In the genomic region with DNA sequence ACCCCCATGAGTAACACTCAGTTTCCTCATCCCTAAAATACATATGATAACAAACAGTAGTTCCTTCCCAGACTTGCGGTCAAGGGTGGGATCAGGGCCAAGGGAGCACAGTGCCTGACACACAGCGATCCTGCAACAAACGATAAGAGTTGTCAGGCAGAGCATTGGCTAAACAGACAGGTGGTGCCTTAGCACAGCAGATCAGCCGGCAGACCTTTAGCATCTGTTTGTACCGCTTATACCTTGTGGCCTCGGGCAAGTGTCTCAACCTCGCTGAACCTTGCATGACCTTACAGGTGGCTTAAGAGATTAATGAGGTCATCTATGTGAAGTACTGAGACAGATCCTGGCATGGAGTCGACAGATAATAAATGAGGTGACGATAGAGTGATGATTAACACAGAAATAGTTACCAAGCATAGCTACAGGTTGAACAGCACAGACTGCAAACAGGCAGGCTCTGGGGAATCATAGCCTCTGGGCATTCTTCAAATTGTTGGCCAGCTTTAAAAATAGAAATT, we compare ENCODE assay signal across 13 mouse cellular contexts. TPM values are rescaled to one million over a fixed set of nuclear protein-coding genes. Genes with fewer than 3 reads are reported as not detected.
DNase-seq lines count a peak whose midpoint lies in the region; ATAC-seq and TF ChIP-seq lines count a peak whose summit lies in the region.
"Had no signal": no experiment of that assay in that cellular context is flagged by ENCODE, and none has a peak within 500 bp of the region (broad histone marks: within the 10 kb centered on the region; RNA-seq: fewer than 3 reads in every experiment).

No protein-coding gene starts in this region.

- TF ChIP-seq CTCF in MEL (IDR thresholded peaks at IDR 0.05 in 2 of 3, conservative IDR thresholded peaks at IDR 0.05 in 1 of 3; ENCODE audit: control insufficient read depth in 1 of 3, insufficient read depth in 1 of 3, low read depth in 2 of 3, low read length in 3 of 3, poor library complexity in 1 of 3, severe bottlenecking in 1 of 3) = no peak
- TF ChIP-seq CTCF in heart, postnatal 0 days (IDR thresholded peaks at IDR 0.05; ENCODE audit: low read depth) = 0 out of 2 replicates have a peak, but pooled peaks have one; percentile 5
- TF ChIP-seq CTCF in left cerebral cortex, adult 2 months (IDR thresholded peaks at IDR 0.05) = no peak

- 8% methylated on average over 9 of the region's 9 CpGs for WGBS in heart, postnatal 0 days

- peak overlapping the region; percentile 29 for H3K27ac ChIP-seq in MEL (ENCODE audit: control insufficient read depth, low read depth, low read length)
- H3K27ac ChIP-seq in heart, postnatal 0 days (ENCODE audit: low read depth) = peak overlapping the region; percentile 43
- H3K27ac ChIP-seq in left cerebral cortex, adult 2 months = no peak overlapping the region
- H3K27ac ChIP-seq: neural tube, embryonic 12.5 days had no signal

- intact Hi-C loops in left cerebral cortex, adult 2 months (cut with DNase I) = no loop called here

- no peak overlapping the region for H3K4me3 ChIP-seq in MEL (ENCODE audit: control insufficient read depth in 1 of 2, insufficient read depth in 1 of 2, low read depth in 2 of 2, low read length in 2 of 2)
- H3K4me3 ChIP-seq in heart, postnatal 0 days (ENCODE audit: low read depth, low read length) = no peak overlapping the region
- no peak overlapping the region for H3K4me3 ChIP-seq in left cerebral cortex, adult 2 months
- H3K4me3 ChIP-seq: neural tube, embryonic 12.5 days had no signal

- DNase-seq in adrenal gland, adult 2 months = peak; percentile 23
- DNase-seq in adrenal gland, postnatal 14 days = no peak
- DNase-seq in MEL (ENCODE audit: low read depth, low spot score) = peak; percentile 98
- DNase-seq in heart, postnatal 0 days (ENCODE audit: low spot score) = peak; percentile 60
- DNase-seq in right cerebral cortex, postnatal 14 days = no peak
- no peak for DNase-seq in layer of hippocampus, adult 8-10 months (ENCODE audit: low spot score in 2 of 2)
- DNase-seq in left cerebral cortex, adult 2 months (ENCODE audit: extremely low spot score in 1 of 2, low spot score in 2 of 2) = no peak
- DNase-seq: gastrocnemius, postnatal 14 days; kidney, postnatal 25 days; lung, adult 2 months; thymus, adult 2 months had no signal

- H3K4me2 ChIP-seq in heart, postnatal 0 days (ENCODE audit: low read depth, low read length) = no peak overlapping the region
- H3K4me2 ChIP-seq: neural tube, embryonic 12.5 days had no signal

- H3K36me3 ChIP-seq in MEL (ENCODE audit: control insufficient read depth in 1 of 2, insufficient read depth in 2 of 2, low read length in 2 of 2) = peaks cover 0 to 33% of the 10 kb centered on the region in 2 experiments; a peak in 2 of 4 replicates
- no peaks in the 10 kb centered on the region for H3K36me3 ChIP-seq in heart, postnatal 0 days (replicated peaks; ENCODE audit: control insufficient read depth, insufficient read depth, low read length)
- H3K36me3 ChIP-seq: neural tube, embryonic 12.5 days had no signal

- no peak for TF ChIP-seq RAD21 in MEL (IDR thresholded peaks at IDR 0.05; ENCODE audit: low read depth, low read length)

- no peaks in the 10 kb centered on the region; the same call in 1 of the 2 replicates for H3K79me2 ChIP-seq in MEL (ENCODE audit: control insufficient read depth, insufficient read depth, low read length, poor library complexity)

- no peak overlapping the region for H3K9ac ChIP-seq in MEL (ENCODE audit: control insufficient read depth, low read depth, low read length, poor library complexity, severe bottlenecking)
- H3K9ac ChIP-seq in heart, postnatal 0 days (replicated peaks; ENCODE audit: low read depth, low read length) = no peak overlapping the region
- H3K9ac ChIP-seq: neural tube, embryonic 12.5 days had no signal

- peaks cover 10 to 41% of the 10 kb centered on the region in 2 experiments; a peak in 3 of 4 replicates for H3K4me1 ChIP-seq in MEL (ENCODE audit: control insufficient read depth in 1 of 2, insufficient read depth in 2 of 2, low read length in 2 of 2)
- H3K4me1 ChIP-seq in heart, postnatal 0 days (ENCODE audit: control insufficient read depth, insufficient read depth) = peaks cover 6% of the 10 kb centered on the region; the same call in 1 of the 2 replicates
- H3K4me1 ChIP-seq: neural tube, embryonic 12.5 days had no signal

- no peaks in the 10 kb centered on the region for H3K9me3 ChIP-seq in MEL (replicated peaks; ENCODE audit: insufficient read depth, low read length)
- no peaks in the 10 kb centered on the region for H3K9me3 ChIP-seq in heart, postnatal 0 days (replicated peaks; ENCODE audit: control insufficient read depth, low read length)
- H3K9me3 ChIP-seq: neural tube, embryonic 12.5 days had no signal

- ATAC-seq in heart, postnatal 0 days (ENCODE audit: insufficient read depth, low read depth) = peak; percentile 83
- ATAC-seq in megakaryocyte progenitor cell, adult 5-6 weeks (replicated peaks; ENCODE audit: poor library complexity) = peak; percentile 95

- no peak for TF ChIP-seq POLR2A in MEL (IDR thresholded peaks at IDR 0.05; ENCODE audit: control insufficient read depth in 1 of 2, insufficient read depth in 1 of 2, low read depth in 1 of 2, low read length in 2 of 2, poor library complexity in 1 of 2)

- no peaks in the 10 kb centered on the region for H3K27me3 ChIP-seq in MEL (ENCODE audit: control insufficient read depth in 1 of 2, insufficient read depth in 2 of 2, low read length in 2 of 2)
- H3K27me3 ChIP-seq in heart, postnatal 0 days (ENCODE audit: control insufficient read depth, insufficient read depth, low read length) = no peaks in the 10 kb centered on the region
- H3K27me3 ChIP-seq: neural tube, embryonic 12.5 days had no signal

- peak; percentile 86 to 96 for TF ChIP-seq EP300 in MEL (IDR thresholded peaks at IDR 0.05; ENCODE audit: low read depth in 1 of 2, low read length in 2 of 2)
- 0 out of 2 replicates have a peak, but pooled peaks have one; percentile 55 for TF ChIP-seq EP300 in heart, postnatal 0 days (IDR thresholded peaks at IDR 0.05; ENCODE audit: low read depth)

TF ChIP-seq in MEL, 35 proteins besides CTCF, POLR2A, EP300 and RAD21 (continues in another document):
- peak; percentile 99 for TF ChIP-seq ETS1 (IDR thresholded peaks at IDR 0.05; ENCODE audit: low read depth, low read length)
- TF ChIP-seq TCF12 (IDR thresholded peaks at IDR 0.05; ENCODE audit: low read depth, low read length) = peak; percentile 99
- TF ChIP-seq ZMIZ1 (IDR thresholded peaks at IDR 0.05; ENCODE audit: low read depth, low read length) = no peak
- TF ChIP-seq TBP (IDR thresholded peaks at IDR 0.05; ENCODE audit: low read depth, low read length) = peak; percentile 34; the same call in 1 of the 2 replicates
- TF ChIP-seq MAX (IDR thresholded peaks at IDR 0.05; ENCODE audit: low read length) = no peak
- TF ChIP-seq ZNF384 (IDR thresholded peaks at IDR 0.05; ENCODE audit: low read depth, low read length) = 0 out of 2 replicates have a peak, but pooled peaks have one; percentile 55
- TF ChIP-seq RCOR1 (IDR thresholded peaks at IDR 0.05; ENCODE audit: low read depth, low read length) = peak; percentile 86
- TF ChIP-seq JUND (IDR thresholded peaks at IDR 0.05; ENCODE audit: low read depth, low read length) = 0 out of 2 replicates have a peak, but pooled peaks have one; percentile 62
- TF ChIP-seq MYC (IDR thresholded peaks at IDR 0.05; ENCODE audit: low read depth, low read length) = no peak
- peak; percentile 86 for TF ChIP-seq SIN3A (IDR thresholded peaks at IDR 0.05; ENCODE audit: low read length)
- TF ChIP-seq USF2 (IDR thresholded peaks at IDR 0.05; ENCODE audit: borderline replicate concordance in 1 of 2, insufficient read depth in 1 of 2, low read depth in 1 of 2, low read length in 2 of 2) = no peak
- TF ChIP-seq MEF2A (IDR thresholded peaks at IDR 0.05; ENCODE audit: extremely low read depth, insufficient replicate concordance, low read depth, low read length, poor library complexity, severe bottlenecking) = peak; percentile 80
- peak; percentile 67; the same call in 1 of the 2 replicates for TF ChIP-seq MYB (IDR thresholded peaks at IDR 0.05; ENCODE audit: low read depth, low read length)
- TF ChIP-seq POLR2AphosphoS5 (IDR thresholded peaks at IDR 0.05; ENCODE audit: borderline replicate concordance, low read depth, low read length) = no peak
- peak; percentile 76; the same call in 1 of the 2 replicates for TF ChIP-seq BHLHE40 (IDR thresholded peaks at IDR 0.05; ENCODE audit: borderline replicate concordance, low read depth, low read length)
- TF ChIP-seq E2F4 (IDR thresholded peaks at IDR 0.05; ENCODE audit: borderline replicate concordance, low read depth, low read length) = no peak

RNA-seq across cellular contexts. Expression of a gene that starts 5.8 kb away (rescaled TPM):
- total RNA-seq in adrenal gland, adult 2 months (2021) = 10 to 100 TPM; 47.0 to 79.3 TPM
- 8.9 and 12.5 TPM in 2 replicates for polyA plus RNA-seq in adrenal gland, adult 2 months (2012; rRNA removed)
- total RNA-seq in adrenal gland, postnatal 14 days (2021) = 40.3 and 46.2 TPM in 2 replicates
- total RNA-seq in MEL (2012; rRNA removed) = 5.6 and 7.2 TPM in 2 replicates
- 10 to 100 TPM; 28.7 to 79.5 TPM for polyA plus RNA-seq in MEL (2012; ENCODE audit: insufficient read depth in 1 of 2, insufficient read length in 2 of 2, low read depth in 1 of 2, low replicate concordance in 2 of 2, missing spikeins in 1 of 2)
- 4.4 and 9.5 TPM in 2 replicates for total RNA-seq in heart, postnatal 0 days (2014; rRNA removed; ENCODE audit: low replicate concordance)
- 9.3 and 10.0 TPM in 2 replicates for polyA plus RNA-seq in heart, postnatal 0 days (2015; fragmentation: Nextera tagmentation; extraction: Ambion mirVana)
- total RNA-seq in megakaryocyte progenitor cell, adult 5-6 weeks (2015) = 28.4 and 34.7 TPM in 2 replicates
- total RNA-seq in megakaryocyte progenitor cell, adult 5-6 weeks (2017) = 8.9 and 10.1 TPM in 2 replicates
- 10 to 100 TPM in 3 of 4 experiments, 1 to 10 TPM in 1; 9.0 to 14.0 (median 12.6) TPM for total RNA-seq in layer of hippocampus, adult 8-10 months (2022)
- 1 to 10 TPM; 9.1 to 9.8 TPM for total RNA-seq in left cerebral cortex, adult 2 months (2021)

RNA-seq across cellular contexts. Expression of a gene that starts 35.6 kb away (rescaled TPM):
- total RNA-seq in adrenal gland, adult 2 months (2021) = 1 to 10 TPM; 7.1 to 7.9 TPM
- 1.5 and 2.2 TPM in 2 replicates for polyA plus RNA-seq in adrenal gland, adult 2 months (2012; rRNA removed)
- 7.8 and 10.7 TPM in 2 replicates for total RNA-seq in adrenal gland, postnatal 14 days (2021)
- total RNA-seq in MEL (2012; rRNA removed) = 26.8 and 32.9 TPM in 2 replicates
- polyA plus RNA-seq in MEL (2012; ENCODE audit: insufficient read depth in 1 of 2, insufficient read length in 2 of 2, low read depth in 1 of 2, low replicate concordance in 2 of 2, missing spikeins in 1 of 2) = 10 to 100 TPM in 1 of 2 experiments, not detected in 1; 13.4 TPM
- total RNA-seq in heart, postnatal 0 days (2014; rRNA removed; ENCODE audit: low replicate concordance) = 6.6 TPM in 2 replicates
- 10.2 TPM in 2 replicates for polyA plus RNA-seq in heart, postnatal 0 days (2015; fragmentation: Nextera tagmentation; extraction: Ambion mirVana)
- 11.1 and 18.4 TPM in 2 replicates for total RNA-seq in megakaryocyte progenitor cell, adult 5-6 weeks (2015)
- total RNA-seq in megakaryocyte progenitor cell, adult 5-6 weeks (2017) = 10.9 and 16.9 TPM in 2 replicates
- total RNA-seq in layer of hippocampus, adult 8-10 months (2022) = 10 to 100 TPM in 1 of 4 experiments, 1 to 10 TPM in 3; 8.3 to 10.3 (median 9.2) TPM
- 10 to 100 TPM in 1 of 2 experiments, 1 to 10 TPM in 1; 8.8 to 10.1 TPM for total RNA-seq in left cerebral cortex, adult 2 months (2021)

Comparison
In these comparisons a context has a peak if more than half of its experiments do, and no peak if none do; other contexts are left out.
1. DNase-seq: peak in adrenal gland, adult 2 months (single experiment), MEL (single experiment) and heart, postnatal 0 days (single experiment); none in adrenal gland, postnatal 14 days (single experiment), right cerebral cortex, postnatal 14 days (single experiment), layer of hippocampus, adult 8-10 months (0 of 2) and left cerebral cortex, adult 2 months (0 of 2).